Mouse (Mus musculus): ENCODE results near the gene Agbl4. TPM values are rescaled to one million over a fixed set of nuclear protein-coding genes. Genes with fewer than 3 reads are reported as not detected.

The Agbl4 gene
- total and polyA plus RNA-seq, 3 experiments: not detected

DNA sequence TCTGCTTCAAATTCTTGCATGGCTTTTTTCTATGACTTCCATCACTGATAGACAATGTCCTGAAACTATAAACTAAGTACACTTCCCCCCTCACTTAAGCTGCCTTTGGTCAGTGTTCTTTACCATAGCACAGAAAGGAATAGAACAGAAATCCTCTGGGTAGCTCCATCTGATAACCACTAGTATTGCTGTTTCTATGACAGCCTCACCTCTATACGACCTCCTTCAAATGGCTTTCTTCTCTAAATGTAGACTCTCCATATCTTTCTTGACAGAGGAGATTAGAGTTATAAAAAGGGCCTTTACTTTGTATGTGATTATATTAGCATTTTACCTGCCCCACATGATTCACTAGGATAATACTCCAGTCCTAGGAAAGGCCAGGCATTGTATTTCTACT is 413.5 kb downstream of the Agbl4 start:
- TF ChIP-seq RAD21 (IDR thresholded peaks at IDR 0.05; ENCODE audit: low read depth, low read length): no peak
- no peak for TF ChIP-seq CTCF (IDR thresholded peaks at IDR 0.05 in 2 of 3, conservative IDR thresholded peaks at IDR 0.05 in 1 of 3; ENCODE audit: control insufficient read depth in 1 of 3, insufficient read depth in 1 of 3, low read depth in 2 of 3, low read length in 3 of 3, poor library complexity in 1 of 3, severe bottlenecking in 1 of 3)
- TF ChIP-seq POLR2AphosphoS5 (IDR thresholded peaks at IDR 0.05; ENCODE audit: borderline replicate concordance, low read depth, low read length): no peak
- TF ChIP-seq SIN3A (IDR thresholded peaks at IDR 0.05; ENCODE audit: low read length): no peak
- TF ChIP-seq EP300 (IDR thresholded peaks at IDR 0.05; ENCODE audit: low read depth in 1 of 2, low read length in 2 of 2): no peak
- no peak for TF ChIP-seq MAX (IDR thresholded peaks at IDR 0.05; ENCODE audit: low read length)
- TF ChIP-seq KAT2A (conservative IDR thresholded peaks at IDR 0.05; ENCODE audit: low read depth, low read length): no peak
- no peak for TF ChIP-seq POLR2A (IDR thresholded peaks at IDR 0.05; ENCODE audit: control insufficient read depth in 1 of 2, insufficient read depth in 1 of 2, low read depth in 1 of 2, low read length in 2 of 2, poor library complexity in 1 of 2)
- TF ChIP-seq CHD1 (IDR thresholded peaks at IDR 0.05; ENCODE audit: low read depth, low read length): no peak
- no peak for TF ChIP-seq TAL1 (IDR thresholded peaks at IDR 0.05; ENCODE audit: low read length)
- TF ChIP-seq ZNF384 (IDR thresholded peaks at IDR 0.05; ENCODE audit: low read depth, low read length): no peak
- TF ChIP-seq ETS1 (IDR thresholded peaks at IDR 0.05; ENCODE audit: low read depth, low read length): no peak
- TF ChIP-seq NRF1 (IDR thresholded peaks at IDR 0.05; ENCODE audit: insufficient read depth, low read depth, low read length, poor library complexity, severe bottlenecking): no peak
- no peak for TF ChIP-seq MEF2A (IDR thresholded peaks at IDR 0.05; ENCODE audit: extremely low read depth, insufficient replicate concordance, low read depth, low read length, poor library complexity, severe bottlenecking)
- TF ChIP-seq TBP (IDR thresholded peaks at IDR 0.05; ENCODE audit: low read depth, low read length): no peak
- TF ChIP-seq MXI1 (IDR thresholded peaks at IDR 0.05; ENCODE audit: low read depth, low read length): no peak
- TF ChIP-seq ELF1 (IDR thresholded peaks at IDR 0.05; ENCODE audit: low read depth, low read length): no peak
- TF ChIP-seq GABPA (IDR thresholded peaks at IDR 0.05; ENCODE audit: low read depth, low read length): no peak
- no peak for TF ChIP-seq RCOR1 (IDR thresholded peaks at IDR 0.05; ENCODE audit: low read depth, low read length)
- Histone ChIP-seq H3K9ac (ENCODE audit: control insufficient read depth, low read depth, low read length, poor library complexity, severe bottlenecking) (no peak overlapping the region), H3K36me3 (ENCODE audit: control insufficient read depth in 1 of 2, insufficient read depth in 2 of 2, low read length in 2 of 2) (no peaks in the 10 kb centered on the region), H3K4me1 (ENCODE audit: control insufficient read depth in 1 of 2, insufficient read depth in 2 of 2, low read length in 2 of 2) (no peaks in the 10 kb centered on the region), H3K27me3 (ENCODE audit: control insufficient read depth in 1 of 2, insufficient read depth in 2 of 2, low read length in 2 of 2) (no peaks in the 10 kb centered on the region; a peak in 1 of 4 replicates), H3K27ac (ENCODE audit: control insufficient read depth, low read depth, low read length) (no peak overlapping the region), H3K79me2 (ENCODE audit: control insufficient read depth, insufficient read depth, low read length, poor library complexity) (no peaks in the 10 kb centered on the region), H3K4me3 (ENCODE audit: control insufficient read depth in 1 of 2, insufficient read depth in 1 of 2, low read depth in 2 of 2, low read length in 2 of 2) (no peak overlapping the region), H3K9me3 (replicated peaks; ENCODE audit: insufficient read depth, low read length) (no peaks in the 10 kb centered on the region)
- DNase-seq (ENCODE audit: low read depth, low spot score): no peak

- no peaks in the 10 kb centered on the region for H3K27me3 ChIP-seq (ENCODE audit: control insufficient read depth in 1 of 2, insufficient read depth in 2 of 2, low read length in 2 of 2)
- no peak overlapping the region for H3K4me3 ChIP-seq (ENCODE audit: control insufficient read depth in 1 of 2, insufficient read depth in 1 of 2, low read depth in 2 of 2, low read length in 2 of 2)
- DNase-seq (ENCODE audit: low read depth, low spot score): no peak
- H3K36me3 ChIP-seq (ENCODE audit: control insufficient read depth in 1 of 2, insufficient read depth in 2 of 2, low read length in 2 of 2): no peaks in the 10 kb centered on the region
- H3K79me2 ChIP-seq (ENCODE audit: control insufficient read depth, insufficient read depth, low read length, poor library complexity): no peaks in the 10 kb centered on the region
- H3K4me1 ChIP-seq (ENCODE audit: control insufficient read depth in 1 of 2, insufficient read depth in 2 of 2, low read length in 2 of 2): no peaks in the 10 kb centered on the region
- H3K9ac ChIP-seq (ENCODE audit: control insufficient read depth, low read depth, low read length, poor library complexity, severe bottlenecking): no peak overlapping the region
- no peak overlapping the region for H3K27ac ChIP-seq (ENCODE audit: control insufficient read depth, low read depth, low read length)
- H3K9me3 ChIP-seq (replicated peaks; ENCODE audit: insufficient read depth, low read length): no peaks in the 10 kb centered on the region
- TF ChIP-seq CHD1 (IDR thresholded peaks at IDR 0.05; ENCODE audit: low read depth, low read length) (no peak), TCF12 (IDR thresholded peaks at IDR 0.05; ENCODE audit: low read depth, low read length) (no peak), HCFC1 (IDR thresholded peaks at IDR 0.05; ENCODE audit: low read depth, low read length) (no peak), ETS1 (IDR thresholded peaks at IDR 0.05; ENCODE audit: low read depth, low read length) (no peak), NRF1 (IDR thresholded peaks at IDR 0.05; ENCODE audit: insufficient read depth, low read depth, low read length, poor library complexity, severe bottlenecking) (no peak), MXI1 (IDR thresholded peaks at IDR 0.05; ENCODE audit: low read depth, low read length) (no peak), ZC3H11A (IDR thresholded peaks at IDR 0.05; ENCODE audit: low read depth, low read length) (no peak), JUND (IDR thresholded peaks at IDR 0.05; ENCODE audit: low read depth, low read length) (no peak), ELF1 (IDR thresholded peaks at IDR 0.05; ENCODE audit: low read depth, low read length) (no peak), ZMIZ1 (IDR thresholded peaks at IDR 0.05; ENCODE audit: low read depth, low read length) (no peak), SIN3A (IDR thresholded peaks at IDR 0.05; ENCODE audit: low read length) (no peak), RAD21 (IDR thresholded peaks at IDR 0.05; ENCODE audit: low read depth, low read length) (no peak), POLR2A (IDR thresholded peaks at IDR 0.05; ENCODE audit: control insufficient read depth in 1 of 2, insufficient read depth in 1 of 2, low read depth in 1 of 2, low read length in 2 of 2, poor library complexity in 1 of 2) (no peak), KAT2A (conservative IDR thresholded peaks at IDR 0.05; ENCODE audit: low read depth, low read length) (no peak), TAL1 (IDR thresholded peaks at IDR 0.05; ENCODE audit: low read length) (no peak), USF2 (IDR thresholded peaks at IDR 0.05; ENCODE audit: borderline replicate concordance in 1 of 2, insufficient read depth in 1 of 2, low read depth in 1 of 2, low read length in 2 of 2) (no peak)
These were observed 435.3 kb downstream of the Agbl4 start for GRCm38 (mm10) chr4:110832776-110833175.
